Mouse (Mus musculus): ENCODE measurements at regions not wholly inside any gene's neighbourhood (a gene's known extent, or its start where the extent isn't known, plus 50 kb on each side); places are given as distances from the start of the nearest gene placed in this dataset. TPM values are rescaled to one million over a fixed set of nuclear protein-coding genes. Genes with fewer than 3 reads are reported as not detected.

Small RNAs in the stretch of these regions (microRNA-seq; reads per million reads assigned to microRNA genes)
- gene Gm24933: not detected

All from heart, postnatal 25 days (tissue).